Mouse (Mus musculus) liver, embryonic 13.5 days (tissue): Measurements from ENCODE around the gene Eif4enif1. TPM values are rescaled to one million over a fixed set of nuclear protein-coding genes. Genes with fewer than 3 reads are reported as not detected.
A peak's percentile ranks its signal among the peaks of the same experiment; 100 is the strongest.

ENCODE experiments used
- ATAC-seq: fragments of 200-750 bp; cut with Nextera tagmentation; 2 replicates; pipeline ENCODE4 v1.8.0; 2017; ENCODE audit warnings: low read depth, mild to moderate bottlenecking, moderate number of reproducible peaks, moderate library complexity
- DNase-seq: peaks from one replicate; pipeline ENCODE4 v3.0.0; 2022
- H3K27ac ChIP-seq: fragments of 300-500 bp; sonication (generic); 2 replicates; pipeline ENCODE4 v1.5.1; 2015; ENCODE audit warnings: moderate library complexity, mild to moderate bottlenecking, inconsistent platforms
- H3K27me3 ChIP-seq: fragments of 300-500 bp; sonication (generic); 2 replicates; pipeline ENCODE4 v1.6.1; 2015; ENCODE audit warnings: mild to moderate bottlenecking, inconsistent platforms
- H3K36me3 ChIP-seq: fragments of 300-500 bp; sonication (generic); 2 replicates; pipeline ENCODE4 v1.6.1; 2015; ENCODE audit warnings: mild to moderate bottlenecking, inconsistent platforms
- H3K4me1 ChIP-seq: fragments of 300-500 bp; sonication (generic); replicated peaks from 2 replicates; pipeline ENCODE4 v1.6.1; 2015; ENCODE audit warnings: inconsistent platforms
- H3K4me2 ChIP-seq: fragments of 300-500 bp; sonication (generic); 2 replicates; pipeline ENCODE4 v1.6.1; 2015; ENCODE audit warnings: inconsistent platforms, mild to moderate bottlenecking, moderate library complexity
- H3K4me3 ChIP-seq: fragments of 300-500 bp; sonication (generic); replicated peaks from 2 replicates; pipeline ENCODE4 v1.5.1; 2015; ENCODE audit warnings: mild to moderate bottlenecking, inconsistent platforms
- H3K9ac ChIP-seq: fragments of 300-500 bp; sonication (generic); 2 replicates; pipeline ENCODE4 v1.6.1; 2015; ENCODE audit warnings: mild to moderate bottlenecking, inconsistent platforms
- H3K9me3 ChIP-seq: fragments of 300-500 bp; sonication (generic); replicated peaks from 2 replicates; pipeline ENCODE4 v1.6.1; 2016; ENCODE audit warnings: inconsistent platforms
- WGBS: fragments of 180-500 bp; shearing (Covaris S2); methylation state at CpG from one replicate; pipeline ENCODE4 v1.1.7; 2015; ENCODE audit not compliant: insufficient replicate concordance; 5-methylcytosine and 5-hydroxymethylcytosine counted together
- polyA plus RNA-seq: library from polyadenylated mRNA; unstranded; fragments of >200 nt; fragmentation: Nextera tagmentation; extraction: Ambion mirVana; gene quantifications from 2 replicates; pipeline ENCODE4 v1.2.1, GENCODE M21; 2015

The Eif4enif1 gene
- polyA plus RNA-seq, 1 experiment from 2014 or later = 22.0 TPM

- 50% methylated on average over 5 of the region's 5 CpGs for WGBS
- no peaks in the 10 kb centered on the region for H3K27me3 ChIP-seq
- H3K27ac ChIP-seq = no peak overlapping the region
- ATAC-seq (no peak), DNase-seq (no peak)
- peaks cover 19% of the 10 kb centered on the region for H3K9me3 ChIP-seq
- no peak overlapping the region for H3K9ac ChIP-seq
- H3K36me3 ChIP-seq = no peaks in the 10 kb centered on the region
- no peak overlapping the region for H3K4me2 ChIP-seq
- H3K4me3 ChIP-seq = no peak overlapping the region
- no peaks in the 10 kb centered on the region for H3K4me1 ChIP-seq
Measured at GRCm38 (mm10) chr11:3278351-3278750, 76.2 kb downstream of the Eif4enif1 start.

GRCm38 (mm10) chr11:3279729-3280128, 77.5 kb downstream of the Eif4enif1 start:
- H3K4me3 ChIP-seq = no peak overlapping the region
- H3K4me1 ChIP-seq = no peaks in the 10 kb centered on the region
- WGBS = 39% methylated on average over 2 of the region's 2 CpGs
- H3K4me2 ChIP-seq = no peak overlapping the region
- DNase-seq (no peak), ATAC-seq (no peak)
- no peaks in the 10 kb centered on the region for H3K27me3 ChIP-seq
- H3K9ac ChIP-seq = no peak overlapping the region
- H3K27ac ChIP-seq = no peak overlapping the region
- peaks cover 19% of the 10 kb centered on the region for H3K9me3 ChIP-seq
- no peaks in the 10 kb centered on the region for H3K36me3 ChIP-seq

GRCm38 (mm10) chr11:3282887-3283286, 80.7 kb downstream of the Eif4enif1 start:
- WGBS = 73% methylated on average over 6 of the region's 6 CpGs
- H3K27ac ChIP-seq = no peak overlapping the region
- no peak for ATAC-seq

GRCm38 (mm10) chr11:3283645-3284044, 81.5 kb downstream of the Eif4enif1 start:
- Histone ChIP-seq H3K36me3 (no peaks in the 10 kb centered on the region), H3K27ac (no peak overlapping the region), H3K4me3 (no peak overlapping the region), H3K4me1 (peaks cover 12% of the 10 kb centered on the region), H3K9ac (no peak overlapping the region), H3K27me3 (peaks cover 6% of the 10 kb centered on the region; the same call in 1 of the 2 replicates), H3K9me3 (peaks cover 19% of the 10 kb centered on the region), H3K4me2 (no peak overlapping the region)
- ATAC-seq (no peak), DNase-seq (no peak)
- WGBS = 86% methylated on average over 6 of the region's 6 CpGs

More at GRCm38 (mm10) chr11:3282887-3283286, 80.7 kb downstream of the Eif4enif1 start:
- H3K9me3 ChIP-seq = peaks cover 19% of the 10 kb centered on the region
- DNase-seq = no peak
- H3K4me2 ChIP-seq = no peak overlapping the region
- no peak overlapping the region for H3K9ac ChIP-seq
- H3K4me1 ChIP-seq = peaks cover 4% of the 10 kb centered on the region
- no peaks in the 10 kb centered on the region for H3K36me3 ChIP-seq
- no peak overlapping the region for H3K4me3 ChIP-seq
- H3K27me3 ChIP-seq = no peaks in the 10 kb centered on the region

- Histone ChIP-seq H3K4me2 (no peak overlapping the region), H3K27ac (no peak overlapping the region), H3K9ac (no peak overlapping the region), H3K36me3 (no peaks in the 10 kb centered on the region), H3K4me1 (peaks cover 27% of the 10 kb centered on the region), H3K4me3 (no peak overlapping the region), H3K9me3 (peaks cover 12% of the 10 kb centered on the region; the same call in 1 of the 2 replicates), H3K27me3 (peaks cover 7% of the 10 kb centered on the region; the same call in 1 of the 2 replicates)
- WGBS = 55% methylated on average over 3 of the region's 3 CpGs
- ATAC-seq (no peak), DNase-seq (no peak)
Measured at GRCm38 (mm10) chr11:3285940-3286339, 83.7 kb downstream of the Eif4enif1 start.

GRCm38 (mm10) chr11:3287131-3287530, 84.9 kb downstream of the Eif4enif1 start:
- 69% methylated on average over 6 of the region's 6 CpGs for WGBS
- Histone ChIP-seq H3K9me3 (0 out of 2 replicates have a peak, but pooled peaks cover 2% of the 10 kb centered on the region), H3K27ac (no peak overlapping the region), H3K4me1 (peaks cover 39% of the 10 kb centered on the region), H3K4me3 (no peak overlapping the region), H3K9ac (no peak overlapping the region), H3K4me2 (no peak overlapping the region), H3K27me3 (peaks cover 7% of the 10 kb centered on the region; the same call in 1 of the 2 replicates), H3K36me3 (no peaks in the 10 kb centered on the region)
- DNase-seq = no peak
- ATAC-seq = no peak

GRCm38 (mm10) chr11:3287921-3288320, 85.7 kb downstream of the Eif4enif1 start:
- Histone ChIP-seq H3K9me3 (0 out of 2 replicates have a peak, but pooled peaks cover under 1% of the 10 kb centered on the region), H3K9ac (0 out of 2 replicates have a peak overlapping the region, but pooled peaks have one; percentile 93), H3K27me3 (peaks cover 7% of the 10 kb centered on the region; the same call in 1 of the 2 replicates), H3K27ac (0 out of 2 replicates have a peak overlapping the region, but pooled peaks have one; percentile 92), H3K4me1 (peaks cover 47% of the 10 kb centered on the region), H3K4me3 (peak overlapping the region; percentile 88), H3K36me3 (no peaks in the 10 kb centered on the region), H3K4me2 (peak overlapping the region; percentile 99)
- no peak for DNase-seq
- no peak for ATAC-seq
- whole genome bisulfite sequencing = 42% methylated on average over 5 of the region's 5 CpGs

GRCm38 (mm10) chr11:3288521-3289301, 86.5 kb downstream of the Eif4enif1 start, which contains the start of gene Patz1:
Gene Patz1 (plus strand): TSS chr11:3288874.
- DNase-seq (peak; percentile 29), ATAC-seq (peak; percentile 49)
- peaks cover 7% of the 10 kb centered on the region; the same call in 1 of the 2 replicates for H3K27me3 ChIP-seq
- peak within 1 kb of the TSS; percentile 93 for H3K9ac ChIP-seq
- peak within 1 kb of the TSS; percentile 88 for H3K4me3 ChIP-seq
- under 1% methylated on average over 41 of the region's 41 CpGs for WGBS
- peak within 1 kb of the TSS; percentile 99 for H3K4me2 ChIP-seq
- H3K36me3 ChIP-seq = peaks cover 8% of the 10 kb centered on the region
- peak within 1 kb of the TSS; percentile 92 for H3K27ac ChIP-seq
- H3K4me1 ChIP-seq = peaks cover 55% of the 10 kb centered on the region
- no peaks in the 10 kb centered on the region for H3K9me3 ChIP-seq

GRCm38 (mm10) chr11:3289302-3289802, 87.2 kb downstream of the Eif4enif1 start:
- Histone ChIP-seq H3K9me3 (no peaks in the 10 kb centered on the region), H3K36me3 (peaks cover 14% of the 10 kb centered on the region), H3K9ac (peak overlapping the region; percentile 93), H3K27me3 (peaks cover 7% of the 10 kb centered on the region; the same call in 1 of the 2 replicates), H3K27ac (peak overlapping the region; percentile 92), H3K4me1 (peaks cover 61% of the 10 kb centered on the region), H3K4me3 (peak overlapping the region; percentile 88), H3K4me2 (peak overlapping the region; percentile 99)
- peak; percentile 63 for DNase-seq
- under 1% methylated on average over 35 of the region's 40 CpGs for WGBS
- peak; percentile 63 for ATAC-seq

- under 1% methylated on average over 77 of the region's 92 CpGs for WGBS
- Histone ChIP-seq H3K4me1 (peaks cover 68% of the 10 kb centered on the region), H3K4me2 (peak overlapping the region; percentile 99), H3K4me3 (peak overlapping the region; percentile 88), H3K27me3 (peaks cover 7% of the 10 kb centered on the region; the same call in 1 of the 2 replicates), H3K9ac (peak overlapping the region; percentile 93), H3K9me3 (no peaks in the 10 kb centered on the region), H3K27ac (peak overlapping the region; percentile 92), H3K36me3 (peaks cover 21% of the 10 kb centered on the region)
- ATAC-seq (peak; percentile 40), DNase-seq (peak; percentile 68)
Measured at GRCm38 (mm10) chr11:3289803-3290639, 87.8 kb downstream of the Eif4enif1 start.
